Mouse (Mus musculus): ENCODE data around the gene Chd6.
"Not testable (repeated sequence)": the region's sequence is repeated elsewhere in the genome, so short reads cannot be mapped to it uniquely, and the experiment has no call there.

The Chd6 gene

GRCm38 (mm10) chr2:160987503-160987902 is 121.4 kb downstream of the Chd6 start:
- DNase-seq (ENCODE audit: low read depth): no peak

- DNase-seq (ENCODE audit: low read depth): no peak
Measured at GRCm38 (mm10) chr2:160982636-160983035, 126.2 kb downstream of the Chd6 start.

GRCm38 (mm10) chr2:160981791-160982190 is 127.1 kb downstream of the Chd6 start:
- no peak for DNase-seq (ENCODE audit: low read depth)

GRCm38 (mm10) chr2:160978651-160979050 is 130.2 kb downstream of the Chd6 start:
- no peak for DNase-seq (ENCODE audit: low read depth)

- no peak for DNase-seq (ENCODE audit: low read depth)
Measured at GRCm38 (mm10) chr2:160977248-160977647, 131.6 kb downstream of the Chd6 start.

- DNase-seq (ENCODE audit: low read depth): no peak
Measured at GRCm38 (mm10) chr2:160973648-160974215, 135.1 kb downstream of the Chd6 start.

GRCm38 (mm10) chr2:160972103-160972792 is 136.6 kb downstream of the Chd6 start:
- no peak for DNase-seq (ENCODE audit: low read depth)

- no peak for DNase-seq (ENCODE audit: low read depth)
Measured at GRCm38 (mm10) chr2:160962149-160962548, 146.7 kb downstream of the Chd6 start.

GRCm38 (mm10) chr2:160960956-160961646 is 147.8 kb downstream of the Chd6 start:
- DNase-seq (ENCODE audit: low read depth): no peak

GRCm38 (mm10) chr2:160959901-160960300 is 149.0 kb downstream of the Chd6 start:
- DNase-seq (ENCODE audit: low read depth): no peak

GRCm38 (mm10) chr2:160958737-160959136 is 150.1 kb downstream of the Chd6 start:
- DNase-seq (ENCODE audit: low read depth): no peak

GRCm38 (mm10) chr2:160957801-160958200 is 151.1 kb downstream of the Chd6 start:
- not testable (repeated sequence) for DNase-seq (ENCODE audit: low read depth)

- not testable (repeated sequence) for DNase-seq (ENCODE audit: low read depth)
Measured at GRCm38 (mm10) chr2:160957307-160957706, 151.6 kb downstream of the Chd6 start.

- DNase-seq (ENCODE audit: low read depth): no peak
Measured at GRCm38 (mm10) chr2:160955331-160955730, 153.5 kb downstream of the Chd6 start.

GRCm38 (mm10) chr2:160954541-160954940 is 154.3 kb downstream of the Chd6 start:
- DNase-seq (ENCODE audit: low read depth): no peak

GRCm38 (mm10) chr2:160953131-160953873 is 155.6 kb downstream of the Chd6 start:
- DNase-seq (ENCODE audit: low read depth): no peak

GRCm38 (mm10) chr2:160951595-160951994 is 157.3 kb downstream of the Chd6 start:
- DNase-seq (ENCODE audit: low read depth): no peak

- no peak for DNase-seq (ENCODE audit: low read depth)
Measured at GRCm38 (mm10) chr2:160942443-160942842, 166.4 kb downstream of the Chd6 start.

GRCm38 (mm10) chr2:160940930-160941709 is 167.8 kb downstream of the Chd6 start:
- DNase-seq (ENCODE audit: low read depth): no peak

GRCm38 (mm10) chr2:160934451-160934850 is 174.4 kb downstream of the Chd6 start:
- DNase-seq (ENCODE audit: low read depth): no peak

- no peak for DNase-seq (ENCODE audit: low read depth)
Measured at GRCm38 (mm10) chr2:160933890-160934289, 175.0 kb downstream of the Chd6 start.

GRCm38 (mm10) chr2:160932981-160933380 is 175.9 kb downstream of the Chd6 start:
- no peak for DNase-seq (ENCODE audit: low read depth)

All from c-Kit-positive CD71-negative TER-119-negative erythroid progenitor cells, embryonic 14.5 days (primary cell).